Mouse (Mus musculus) heart, embryonic 10.5 days (tissue): Measurements from ENCODE around the gene Fubp1. TPM values are rescaled to one million over a fixed set of nuclear protein-coding genes. Genes with fewer than 3 reads are reported as not detected.

Source experiments
- DNase-seq: peaks from one replicate; pipeline ENCODE4 v3.0.0-alpha.2; 2017; ENCODE audit warnings: low spot score
- H3K27ac ChIP-seq: fragments of 300-500 bp; sonication (generic); 2 replicates; pipeline ENCODE4 v1.5.1; 2016; ENCODE audit warnings: mild to moderate bottlenecking
- H3K27me3 ChIP-seq: fragments of 300-500 bp; sonication (generic); 2 replicates; pipeline ENCODE4 v1.6.1; 2016; ENCODE audit warnings: mild to moderate bottlenecking; ENCODE audit not compliant: poor library complexity, insufficient read depth, severe bottlenecking
- H3K36me3 ChIP-seq: fragments of 300-500 bp; sonication (generic); 2 replicates; pipeline ENCODE4 v1.6.1; 2016; ENCODE audit warnings: mild to moderate bottlenecking, moderate library complexity
- H3K4me1 ChIP-seq: fragments of 300-500 bp; sonication (generic); 2 replicates; pipeline ENCODE4 v1.6.1; 2016; ENCODE audit warnings: mild to moderate bottlenecking
- H3K4me3 ChIP-seq: fragments of 300-500 bp; sonication (generic); 2 replicates; pipeline ENCODE4 v1.5.1; 2016; ENCODE audit warnings: mild to moderate bottlenecking, moderate library complexity
- H3K9me3 ChIP-seq: fragments of 300-500 bp; sonication (generic); 2 replicates; pipeline ENCODE4 v1.6.1; 2016; ENCODE audit warnings: mild to moderate bottlenecking, moderate library complexity
- WGBS: fragments of 180-500 bp; shearing (Covaris S2); methylation state at CpG from one replicate; pipeline ENCODE4 v1.1.7; 2016; 5-methylcytosine and 5-hydroxymethylcytosine counted together
- polyA plus RNA-seq: library from polyadenylated mRNA; unstranded; fragments of >200 nt; fragmentation: Nextera tagmentation; extraction: Ambion mirVana; gene quantifications from 2 replicates; pipeline ENCODE4 v1.2.1, GENCODE M21; 2016

Gene Fubp1
- polyA plus RNA-seq, 1 experiment from 2014 or later, result 249 TPM

GRCm38 (mm10) chr3:152224918-152225317 lies 14.7 kb downstream of the Fubp1 start:
- Histone ChIP-seq H3K27me3 (no peaks in the 10 kb centered on the region), H3K27ac (no peak overlapping the region), H3K4me1 (no peaks in the 10 kb centered on the region), H3K9me3 (no peaks in the 10 kb centered on the region), H3K4me3 (no peak overlapping the region), H3K36me3 (peaks cover 100% of the 10 kb centered on the region)
- DNase-seq, result no peak

DNA sequence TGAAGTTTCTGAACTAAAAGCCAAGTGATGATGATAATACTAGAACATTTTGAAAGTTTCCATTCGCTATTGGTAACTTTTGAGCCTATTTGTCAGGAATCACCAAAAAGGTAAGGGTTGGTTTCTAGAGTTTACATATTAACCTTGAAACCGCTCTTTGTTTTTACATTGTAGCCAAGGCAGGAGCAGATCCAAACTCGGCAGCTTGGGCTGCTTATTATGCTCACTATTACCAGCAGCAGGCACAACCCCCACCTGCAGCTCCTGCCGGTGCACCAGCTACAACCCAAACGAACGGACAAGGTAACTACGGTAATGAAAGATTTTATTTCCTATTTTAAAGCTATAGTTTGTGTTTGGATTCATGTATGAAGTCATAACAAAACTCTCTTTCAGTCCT lies 15.7 kb downstream of the Fubp1 start:
- DNase-seq, result no peak
- Histone ChIP-seq H3K36me3 (peaks cover 98% of the 10 kb centered on the region), H3K4me1 (no peaks in the 10 kb centered on the region), H3K27me3 (no peaks in the 10 kb centered on the region), H3K4me3 (no peak overlapping the region), H3K27ac (no peak overlapping the region), H3K9me3 (no peaks in the 10 kb centered on the region)
- 90% methylated on average over 7 of the region's 7 CpGs for WGBS

DNA sequence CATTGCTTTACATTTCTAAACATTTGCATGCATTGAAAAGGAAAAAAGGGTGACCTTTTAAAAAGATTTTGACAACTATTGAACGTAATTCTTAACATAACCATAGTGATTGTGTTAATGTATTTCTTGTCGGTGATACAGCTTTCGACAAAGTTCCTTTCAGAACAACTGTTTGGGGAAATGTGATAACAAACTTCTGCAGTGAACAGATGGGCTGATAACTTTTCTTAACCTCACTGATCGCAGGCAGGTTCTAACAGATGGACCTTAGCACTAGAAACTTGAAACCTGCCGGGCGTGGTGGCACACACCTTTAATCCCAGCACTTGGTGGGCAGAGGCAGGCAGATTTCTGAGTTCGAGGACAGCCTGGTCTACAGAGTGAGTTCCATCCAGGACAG lies 18.6 kb downstream of the Fubp1 start:
- Histone ChIP-seq H3K9me3 (no peaks in the 10 kb centered on the region), H3K4me1 (no peaks in the 10 kb centered on the region), H3K36me3 (peaks cover 98% of the 10 kb centered on the region), H3K4me3 (no peak overlapping the region), H3K27ac (no peak overlapping the region), H3K27me3 (no peaks in the 10 kb centered on the region)
- no peak for DNase-seq
- WGBS, result 92% methylated on average over 7 of the region's 7 CpGs

DNA sequence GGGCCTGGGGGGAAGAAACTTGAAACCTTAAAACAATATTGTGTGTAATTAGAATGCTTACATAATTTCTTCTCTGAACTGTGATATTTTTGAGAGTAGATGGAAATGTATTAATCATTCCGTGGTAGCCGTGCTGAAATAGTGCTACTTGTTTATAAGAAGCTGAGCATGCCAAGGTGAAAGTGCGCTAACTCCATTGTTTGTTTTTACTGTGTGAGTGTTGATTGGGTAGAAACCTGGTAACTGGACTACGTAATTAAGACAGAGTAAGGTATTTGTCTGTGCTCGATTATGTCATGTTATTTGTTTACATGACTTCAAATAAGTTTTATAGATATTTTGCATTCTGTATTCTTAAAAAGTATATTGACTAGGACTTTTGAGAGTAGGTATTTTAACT lies 19.0 kb downstream of the Fubp1 start:
- Histone ChIP-seq H3K27ac (no peak overlapping the region), H3K4me1 (no peaks in the 10 kb centered on the region), H3K9me3 (no peaks in the 10 kb centered on the region), H3K27me3 (no peaks in the 10 kb centered on the region), H3K4me3 (no peak overlapping the region), H3K36me3 (peaks cover 98% of the 10 kb centered on the region)
- no peak for DNase-seq
- WGBS, result 96% methylated on average over 5 of the region's 5 CpGs

GRCm38 (mm10) chr3:152231333-152232100 lies 21.3 kb downstream of the Fubp1 start:
- H3K36me3 ChIP-seq, result peaks cover 94% of the 10 kb centered on the region
- WGBS, result 60% methylated on average over 6 of the region's 6 CpGs
- no peaks in the 10 kb centered on the region for H3K27me3 ChIP-seq
- no peak for DNase-seq
- no peak overlapping the region for H3K27ac ChIP-seq
- no peaks in the 10 kb centered on the region for H3K9me3 ChIP-seq
- no peak overlapping the region for H3K4me3 ChIP-seq
- H3K4me1 ChIP-seq, result no peaks in the 10 kb centered on the region

DNA sequence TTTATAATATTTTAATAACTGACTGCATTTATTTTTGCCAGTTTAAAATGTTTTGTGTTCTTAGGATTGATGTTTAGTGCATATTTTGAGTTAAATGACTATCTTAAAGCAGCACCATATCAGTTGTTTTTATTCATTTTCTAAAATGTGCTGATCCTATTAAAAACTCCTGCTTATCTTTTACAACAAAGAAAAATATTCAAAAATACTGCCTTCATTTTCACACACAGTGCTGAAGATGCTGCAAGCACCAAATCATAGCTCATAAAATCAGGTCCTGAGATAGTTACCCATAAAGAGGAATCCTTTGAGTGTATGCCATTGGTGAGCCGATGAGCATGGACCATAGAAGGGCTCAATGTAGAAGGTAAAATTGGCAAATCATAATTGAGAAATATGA lies 25.0 kb downstream of the Fubp1 start:
- H3K4me1 ChIP-seq, result no peaks in the 10 kb centered on the region
- H3K4me3 ChIP-seq, result no peak overlapping the region
- no peak for DNase-seq
- H3K27ac ChIP-seq, result no peak overlapping the region
- H3K9me3 ChIP-seq, result no peaks in the 10 kb centered on the region
- WGBS, result 90% methylated on average over 1 of the region's 1 CpGs
- H3K27me3 ChIP-seq, result no peaks in the 10 kb centered on the region
- peaks cover 87% of the 10 kb centered on the region for H3K36me3 ChIP-seq

GRCm38 (mm10) chr3:152235805-152236204 lies 25.6 kb downstream of the Fubp1 start:
- H3K4me1 ChIP-seq, result no peaks in the 10 kb centered on the region
- H3K36me3 ChIP-seq, result peaks cover 88% of the 10 kb centered on the region
- no peak overlapping the region for H3K27ac ChIP-seq
- no peak overlapping the region for H3K4me3 ChIP-seq
- H3K27me3 ChIP-seq, result no peaks in the 10 kb centered on the region
- WGBS, result 100% methylated on average over 1 of the region's 1 CpGs
- DNase-seq, result no peak
- H3K9me3 ChIP-seq, result no peaks in the 10 kb centered on the region

- Histone ChIP-seq H3K9me3 (no peaks in the 10 kb centered on the region), H3K27ac (no peak overlapping the region), H3K4me1 (no peaks in the 10 kb centered on the region), H3K27me3 (no peaks in the 10 kb centered on the region), H3K4me3 (no peak overlapping the region), H3K36me3 (peaks cover 87% of the 10 kb centered on the region)
- DNase-seq, result no peak
- 61% methylated on average over 2 of the region's 2 CpGs for WGBS
These were observed 28.6 kb downstream of the Fubp1 start for GRCm38 (mm10) chr3:152238836-152239235.

- no peaks in the 10 kb centered on the region for H3K27me3 ChIP-seq
- 82% methylated on average over 1 of the region's 1 CpGs for WGBS
- H3K36me3 ChIP-seq, result peaks cover 87% of the 10 kb centered on the region
- no peaks in the 10 kb centered on the region for H3K9me3 ChIP-seq
- no peaks in the 10 kb centered on the region for H3K4me1 ChIP-seq
- H3K4me3 ChIP-seq, result no peak overlapping the region
- DNase-seq, result no peak
- no peak overlapping the region for H3K27ac ChIP-seq
These were observed 29.4 kb downstream of the Fubp1 start for GRCm38 (mm10) chr3:152239592-152239991.

DNA sequence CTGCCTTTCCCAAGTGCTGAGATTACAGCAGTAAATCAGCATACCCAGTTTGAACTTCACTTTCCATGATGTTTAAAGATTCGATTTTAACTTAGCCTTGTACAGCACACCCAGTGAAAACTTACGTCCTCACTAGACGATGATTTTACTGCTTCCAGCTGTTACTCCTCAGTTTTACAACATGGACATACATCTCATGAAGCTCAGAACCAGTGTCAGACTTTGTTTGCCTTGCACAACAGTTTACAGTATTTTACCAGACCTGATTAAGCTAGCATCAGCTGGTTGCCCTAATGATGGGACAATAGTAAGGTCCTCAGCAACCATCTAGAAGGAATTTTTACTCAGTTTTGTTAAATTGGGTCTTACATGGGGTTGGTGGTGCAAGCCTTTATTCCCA lies 30.9 kb downstream of the Fubp1 start:
- Histone ChIP-seq H3K36me3 (peaks cover 88% of the 10 kb centered on the region), H3K27me3 (no peaks in the 10 kb centered on the region)

GRCm38 (mm10) chr3:152243304-152243703 lies 33.1 kb downstream of the Fubp1 start:
- Histone ChIP-seq H3K4me3 (no peak overlapping the region), H3K27me3 (no peaks in the 10 kb centered on the region), H3K4me1 (no peaks in the 10 kb centered on the region), H3K36me3 (peaks cover 91% of the 10 kb centered on the region), H3K9me3 (no peaks in the 10 kb centered on the region), H3K27ac (no peak overlapping the region)
- DNase-seq, result no peak
- 68% methylated on average over 4 of the region's 4 CpGs for WGBS

More for the DNA sequence above, 30.9 kb downstream of the Fubp1 start:
- Histone ChIP-seq H3K4me3 (no peak overlapping the region), H3K4me1 (no peaks in the 10 kb centered on the region), H3K9me3 (no peaks in the 10 kb centered on the region), H3K27ac (no peak overlapping the region)
- WGBS, result 82% methylated on average over 3 of the region's 3 CpGs
- DNase-seq, result no peak

DNA sequence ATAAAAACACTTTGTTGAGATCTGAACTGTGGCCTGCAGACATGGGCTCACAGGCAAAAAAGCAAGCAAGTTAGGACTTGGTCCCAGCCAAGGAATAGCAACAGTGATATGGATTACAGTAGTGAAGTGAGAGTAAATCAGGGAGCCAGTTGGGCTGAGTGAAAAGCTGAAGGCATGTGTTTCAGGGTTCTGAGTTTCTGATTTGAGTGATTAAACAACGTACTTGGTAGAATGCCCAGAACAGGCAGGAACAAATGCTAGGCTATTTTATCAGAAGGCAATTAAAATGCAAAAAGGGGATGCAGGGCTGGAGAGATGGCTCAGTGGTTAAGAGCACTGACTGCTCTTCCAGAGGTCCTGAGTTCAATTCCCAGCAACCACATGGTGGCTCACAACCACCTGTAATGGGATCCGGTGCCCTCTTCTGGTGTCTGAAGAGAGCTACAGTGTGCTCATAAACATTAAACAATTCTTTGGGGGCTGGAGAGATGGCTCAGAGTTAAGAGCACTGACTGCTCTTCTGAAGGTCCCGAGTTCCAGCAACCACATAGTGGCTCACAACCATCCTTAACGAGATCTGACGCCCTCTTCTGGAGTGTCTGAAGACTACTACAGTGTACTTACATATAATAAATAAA lies 35.2 kb downstream of the Fubp1 start:
- Histone ChIP-seq H3K36me3 (peaks cover 90% of the 10 kb centered on the region), H3K27me3 (no peaks in the 10 kb centered on the region), H3K9me3 (no peaks in the 10 kb centered on the region), H3K4me1 (no peaks in the 10 kb centered on the region), H3K27ac (no peak overlapping the region), H3K4me3 (no peak overlapping the region)
- 67% methylated on average over 5 of the region's 5 CpGs for WGBS
- no peak for DNase-seq

- 86% methylated on average over 12 of the region's 12 CpGs for WGBS
- H3K27ac ChIP-seq, result no peak overlapping the region
- H3K4me3 ChIP-seq, result no peak overlapping the region
- H3K4me1 ChIP-seq, result no peaks in the 10 kb centered on the region
- H3K9me3 ChIP-seq, result no peaks in the 10 kb centered on the region
- no peak for DNase-seq
- H3K27me3 ChIP-seq, result no peaks in the 10 kb centered on the region
- H3K36me3 ChIP-seq, result peaks cover 80% of the 10 kb centered on the region
These were observed 37.5 kb downstream of the Fubp1 start for GRCm38 (mm10) chr3:152247708-152248107.
